Mouse (Mus musculus) T-helper 2 cell (primary cell): Measurements from ENCODE around the gene Ighmbp2.

Experiments
- in situ Hi-C: fragments of 300-600 bp; cut with MboI, MseI; formaldehyde crosslinking; loops from one replicate; pipeline ENCODE4 v1.15.1; 2025; ENCODE audit warnings: high pct_unique_total_duplicates

The Ighmbp2 gene

DNA sequence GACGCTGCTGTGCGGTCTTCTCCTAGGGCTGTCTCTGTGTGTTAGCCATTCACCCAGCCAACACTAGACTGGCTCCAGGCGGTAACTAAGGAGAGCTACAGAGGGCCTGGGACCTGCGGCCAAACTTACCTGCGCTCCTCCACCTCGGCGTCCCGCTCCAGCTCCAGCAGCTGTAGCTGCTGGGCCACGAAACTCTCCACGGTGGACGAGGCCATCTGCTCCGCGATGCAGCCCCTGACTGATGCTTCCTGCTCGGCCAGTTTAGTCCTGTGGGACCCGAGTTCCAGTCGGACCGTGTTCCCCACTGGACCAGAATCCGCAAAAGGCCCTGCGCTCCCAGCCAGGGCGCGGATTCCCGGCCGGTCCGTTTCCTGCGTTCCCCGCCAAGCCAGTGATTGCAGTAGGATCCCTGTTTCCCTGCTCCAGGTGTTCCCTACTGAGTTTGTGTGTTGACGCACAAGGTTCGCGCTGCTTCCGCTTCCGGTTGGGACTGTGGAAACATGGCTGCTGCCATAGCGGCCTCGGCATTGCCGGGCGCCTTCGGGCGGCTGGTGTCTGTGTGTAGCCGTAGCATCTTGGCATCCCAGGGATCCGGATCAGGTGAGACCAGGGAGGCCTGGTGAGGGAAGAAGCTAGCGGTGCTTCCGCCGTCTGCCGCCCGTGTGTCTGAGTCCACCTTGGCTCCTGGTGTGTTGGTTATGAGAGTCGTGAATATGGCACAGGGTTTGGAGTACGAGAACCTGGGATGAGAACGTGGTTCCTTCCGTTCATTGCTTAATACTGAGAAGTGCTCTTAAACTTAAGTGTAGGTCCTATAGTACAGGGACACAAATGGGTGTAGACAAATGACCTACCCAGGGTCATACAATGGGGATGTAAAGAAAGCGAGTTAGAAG lies at the start of gene Ighmbp2, which contains the start of gene Mrpl21:
Gene Ighmbp2 (minus strand): TSS at position 446 of the 896 bp plus-strand sequence.
Gene Mrpl21 (plus strand): TSS at position 330 of the 896 bp plus-strand sequence.
- in situ Hi-C loops: no loop called here

DNA sequence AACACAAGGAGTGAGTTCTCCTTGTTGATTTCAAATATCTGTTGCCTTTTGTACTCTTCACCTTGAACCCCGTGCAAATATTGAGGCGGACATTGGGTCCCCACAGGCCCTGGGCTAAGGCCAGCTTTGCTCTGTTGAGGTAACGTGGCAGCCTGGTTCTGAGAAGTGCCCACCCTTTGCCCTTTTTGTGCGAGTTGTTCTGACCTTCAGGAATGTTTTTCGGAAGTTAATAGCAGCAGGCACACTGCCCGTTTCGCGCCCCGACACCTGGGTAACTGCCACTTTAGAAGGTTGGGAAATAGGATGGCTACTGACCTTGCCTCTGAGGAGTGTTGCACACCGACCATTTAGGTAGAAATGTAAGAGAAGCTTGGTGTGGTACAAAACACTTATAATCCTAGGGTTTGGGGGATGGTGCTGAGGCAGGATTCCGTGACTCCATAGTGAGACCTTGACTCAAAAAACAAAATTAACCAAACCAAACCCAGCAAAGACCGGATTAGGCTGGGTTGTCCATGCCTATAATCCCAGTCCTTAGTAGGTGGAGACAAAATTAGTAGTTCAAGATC lies 43.7 kb upstream of the Ighmbp2 start:
- in situ Hi-C loops: no loop called here

DNA sequence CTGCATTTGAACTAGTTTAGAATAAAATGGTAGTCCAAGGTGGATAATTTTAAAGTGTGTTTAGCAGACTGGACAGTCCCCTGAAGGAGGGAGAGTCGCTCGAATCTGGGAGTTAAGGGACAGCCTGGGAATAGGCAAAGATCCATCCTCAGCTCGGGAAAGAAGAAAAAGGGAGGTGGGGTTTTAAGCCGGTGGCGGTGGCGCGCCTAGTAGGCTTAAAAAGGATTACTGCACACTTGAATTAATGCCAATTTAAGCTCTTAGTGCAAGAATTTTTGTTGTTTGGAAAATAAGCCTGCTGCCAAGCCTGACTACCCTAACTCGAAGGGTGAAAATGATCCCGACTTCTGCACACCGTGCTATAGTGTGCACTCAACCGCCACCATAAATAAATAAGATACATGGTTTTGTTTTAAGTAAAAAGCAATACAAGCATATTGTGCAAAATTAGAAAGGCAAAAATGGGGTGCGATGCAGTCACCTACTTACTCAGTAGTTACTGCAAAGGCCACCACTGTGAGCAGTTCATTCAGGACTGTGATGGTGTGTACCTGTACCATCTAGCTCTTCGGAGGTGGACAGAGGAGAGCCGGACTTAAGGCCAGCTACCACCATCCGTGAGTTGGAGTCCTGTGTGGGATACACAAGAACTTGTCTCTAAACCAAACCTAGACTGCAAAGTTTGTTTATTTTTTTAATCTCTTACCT lies 43.1 kb upstream of the Ighmbp2 start:
- in situ Hi-C loops: no loop called here

DNA sequence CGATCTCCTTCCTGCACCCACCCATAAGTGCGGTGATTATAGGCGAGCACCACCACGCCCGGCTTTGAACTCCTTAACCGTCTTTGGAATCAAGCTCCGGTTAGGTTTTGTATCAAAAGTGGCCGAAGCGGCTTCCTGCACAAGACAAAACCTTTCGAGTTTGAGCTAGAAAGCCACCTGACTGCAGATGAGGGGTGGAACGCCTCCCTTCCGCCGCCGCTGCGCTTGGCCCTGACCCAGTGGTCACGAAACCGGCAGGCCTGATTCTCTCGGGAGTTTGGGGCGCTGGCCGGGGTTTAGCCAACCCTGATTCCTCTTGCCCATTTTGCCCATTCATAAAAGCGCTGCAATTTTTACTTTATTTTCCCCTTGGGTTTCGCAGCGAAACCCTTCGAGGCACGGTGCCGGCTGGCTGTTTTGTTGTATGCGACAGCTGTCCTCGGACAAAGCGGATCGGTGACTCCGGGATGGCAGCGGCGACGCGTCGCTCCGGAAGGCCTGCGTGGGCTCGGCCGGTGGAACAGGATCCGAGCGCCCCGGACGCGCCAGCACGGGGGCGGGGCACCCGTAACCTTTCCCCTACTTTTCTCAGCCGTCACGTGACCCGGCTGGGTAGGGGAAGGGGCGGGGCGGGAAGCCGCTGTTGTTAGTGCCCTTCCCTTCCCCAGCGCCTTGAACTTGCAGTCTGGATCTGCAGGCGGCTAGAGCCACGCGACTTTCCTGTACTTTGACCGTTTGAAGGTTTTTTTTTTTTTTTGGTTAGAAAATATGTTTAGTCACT lies 42.3 kb upstream of the Ighmbp2 start:
- in situ Hi-C loops: no loop called here

DNA sequence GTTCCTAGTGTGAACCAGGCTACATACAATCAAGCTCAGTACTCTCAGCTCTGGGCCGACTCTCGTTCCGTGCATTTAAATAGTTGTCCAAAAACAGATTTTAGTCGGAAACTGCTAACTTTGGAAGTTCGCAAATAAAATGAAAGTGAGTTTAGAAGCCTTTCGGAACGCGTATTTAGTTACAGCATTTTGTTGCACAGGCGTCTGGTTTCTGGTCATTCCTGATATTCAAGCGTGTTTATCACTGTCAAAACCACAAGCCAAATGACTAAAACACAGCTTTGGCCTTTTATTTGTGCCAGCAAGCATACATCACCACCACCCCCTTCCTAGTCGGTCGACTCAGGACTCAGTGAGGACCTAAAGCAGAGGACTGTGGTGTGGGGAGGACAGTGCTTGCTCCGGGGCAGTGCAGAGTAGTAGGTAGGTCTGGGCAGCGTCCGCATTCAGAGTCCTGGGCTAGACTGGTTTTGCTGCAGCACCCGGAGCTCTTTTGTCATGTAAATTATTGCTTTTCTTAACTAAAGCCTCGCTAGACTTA lies 41.5 kb upstream of the Ighmbp2 start:
- in situ Hi-C loops: no loop called here

DNA sequence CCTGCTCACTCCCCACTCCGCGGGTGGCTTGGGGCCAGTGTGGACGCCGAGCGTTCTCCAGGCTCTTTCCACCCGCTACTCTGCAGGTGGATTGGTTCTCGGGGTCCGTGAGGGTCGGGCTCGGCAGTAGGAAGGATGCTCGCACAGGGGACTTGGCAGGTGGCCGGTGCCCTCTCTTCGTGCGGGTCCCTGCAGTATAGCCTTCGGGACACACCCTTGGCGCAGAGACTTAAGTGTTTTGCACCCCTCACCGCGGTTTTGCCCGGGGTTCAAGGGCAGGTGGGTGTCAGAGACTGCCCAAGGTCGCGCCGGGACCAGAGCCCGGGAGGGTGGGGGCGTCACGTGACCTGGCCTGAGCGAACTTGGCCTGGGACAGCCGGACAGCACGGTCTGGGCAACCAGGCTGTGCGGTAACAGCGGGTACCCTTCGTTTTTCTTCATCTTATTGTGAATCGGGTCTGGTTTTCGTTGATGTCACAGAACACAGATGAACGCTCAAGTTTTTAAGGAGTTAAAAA lies 41.0 kb upstream of the Ighmbp2 start:
- in situ Hi-C loops: no loop called here

DNA sequence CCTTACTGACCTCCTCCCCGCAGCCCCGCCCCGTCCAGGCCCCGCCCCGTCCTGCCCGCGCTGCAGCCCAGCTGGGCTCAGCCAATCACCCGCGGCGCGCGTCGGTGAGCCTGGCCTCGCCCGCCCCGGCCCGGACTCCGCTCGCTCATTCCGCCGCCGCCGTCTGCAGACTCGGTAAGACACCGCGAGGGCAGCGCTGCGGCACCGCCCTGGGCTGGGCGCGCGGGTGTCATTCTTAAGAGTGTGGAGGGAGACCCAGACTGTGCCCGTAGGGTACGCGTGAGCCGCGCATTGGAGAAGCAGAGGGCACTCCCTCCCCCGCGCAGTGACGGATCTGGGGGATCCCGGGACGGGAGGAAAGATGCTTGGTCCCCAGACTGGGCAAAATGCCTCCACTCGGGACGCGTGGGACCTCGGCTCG lies 40.4 kb upstream of the Ighmbp2 start:
- in situ Hi-C loops: no loop called here

DNA sequence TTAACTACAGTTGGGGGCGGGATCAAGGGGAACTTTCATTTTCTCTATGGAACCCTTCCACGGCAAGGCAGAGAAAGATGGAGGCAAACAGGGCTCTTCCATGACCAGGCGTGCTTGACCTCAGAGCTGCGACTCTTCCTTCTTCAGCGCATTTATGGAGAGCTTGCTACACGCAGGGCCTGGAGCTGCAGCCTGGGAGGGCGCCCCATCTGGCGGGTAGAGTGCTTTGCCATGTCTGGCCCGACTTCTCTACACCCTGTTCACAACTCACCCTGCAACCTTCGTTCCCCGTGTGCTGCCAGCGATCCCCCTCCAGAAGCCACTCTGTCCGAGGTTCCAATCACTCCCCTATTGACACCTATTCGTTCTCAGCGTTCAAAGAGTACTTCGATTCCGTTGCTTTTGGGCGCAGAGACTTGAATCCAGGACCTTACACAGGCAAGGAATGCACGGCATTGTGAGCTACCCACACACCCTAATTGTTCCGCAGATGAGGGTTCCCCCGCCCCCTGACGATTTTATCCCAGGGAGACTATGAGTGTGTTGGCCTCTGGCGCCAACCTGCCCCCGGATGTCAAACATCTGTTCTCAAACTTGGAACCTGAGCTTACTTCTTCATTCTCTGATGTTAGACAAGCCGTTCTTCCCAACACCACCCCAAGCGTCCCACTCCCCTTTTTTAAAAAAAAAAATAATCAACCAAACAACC lies 39.6 kb upstream of the Ighmbp2 start, which contains the start of gene Cpt1a:
Gene Cpt1a (plus strand): TSS at position 74 of the 709 bp plus-strand sequence.
- in situ Hi-C loops: no loop called here

DNA sequence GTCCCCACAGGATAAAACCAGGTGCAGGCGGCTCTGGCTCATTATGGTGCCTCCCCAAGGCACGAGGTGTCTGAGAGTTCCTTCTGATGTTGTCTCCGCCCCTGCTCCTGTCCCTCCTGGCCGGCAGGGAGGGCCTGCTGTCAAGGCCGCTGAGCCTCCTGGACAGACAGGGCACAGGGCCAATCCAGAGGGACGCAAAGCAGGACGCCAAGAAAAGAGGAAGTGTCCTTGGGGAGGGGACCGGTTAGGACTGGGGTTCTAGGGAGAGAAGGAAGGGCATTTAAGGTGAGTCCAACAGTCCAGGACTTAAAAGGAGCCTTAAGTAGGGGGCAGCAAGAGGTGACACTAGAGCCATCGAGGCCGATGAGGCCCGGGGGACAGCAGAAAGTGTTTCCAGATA lies 38.8 kb upstream of the Ighmbp2 start:
- in situ Hi-C loops: no loop called here

DNA sequence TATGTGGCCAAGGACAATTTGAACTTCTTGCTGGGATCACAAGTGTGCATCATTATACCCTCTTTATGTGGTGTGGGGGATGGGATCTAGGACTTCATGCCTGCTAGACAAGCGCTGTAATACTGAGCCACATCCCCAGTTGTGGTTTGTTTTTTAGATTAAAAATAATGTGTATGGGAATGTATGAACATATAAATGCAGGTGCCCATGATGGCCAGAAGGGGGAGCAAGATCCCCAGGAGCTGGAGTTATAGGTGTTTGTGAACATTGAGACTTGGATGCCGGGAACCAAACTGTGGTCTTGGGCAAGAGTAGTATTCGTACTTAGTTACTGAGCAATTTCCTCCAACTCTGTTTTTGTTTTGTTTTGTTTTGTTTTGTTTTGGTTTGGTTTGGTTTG lies 38.0 kb upstream of the Ighmbp2 start:
- in situ Hi-C loops: no loop called here

DNA sequence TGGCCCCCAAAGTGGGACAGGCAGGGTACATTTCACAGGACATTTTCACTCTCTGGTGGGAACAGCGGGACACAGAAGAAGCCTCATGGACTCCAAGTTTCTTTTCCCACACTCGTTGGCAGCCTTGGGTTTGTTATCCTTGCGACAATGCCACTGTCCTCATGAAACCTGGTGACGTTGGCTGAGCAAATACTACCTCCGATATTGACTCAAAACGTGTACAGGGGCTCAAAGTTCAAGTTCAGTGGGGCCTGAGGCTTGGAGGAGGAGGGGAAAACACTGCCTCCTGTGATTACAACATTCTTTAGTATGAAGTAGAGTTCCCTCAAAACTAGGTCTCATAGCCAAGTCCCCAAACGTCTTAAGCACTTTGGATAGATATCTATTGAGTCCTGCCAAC lies 37.3 kb upstream of the Ighmbp2 start:
- in situ Hi-C loops: no loop called here

DNA sequence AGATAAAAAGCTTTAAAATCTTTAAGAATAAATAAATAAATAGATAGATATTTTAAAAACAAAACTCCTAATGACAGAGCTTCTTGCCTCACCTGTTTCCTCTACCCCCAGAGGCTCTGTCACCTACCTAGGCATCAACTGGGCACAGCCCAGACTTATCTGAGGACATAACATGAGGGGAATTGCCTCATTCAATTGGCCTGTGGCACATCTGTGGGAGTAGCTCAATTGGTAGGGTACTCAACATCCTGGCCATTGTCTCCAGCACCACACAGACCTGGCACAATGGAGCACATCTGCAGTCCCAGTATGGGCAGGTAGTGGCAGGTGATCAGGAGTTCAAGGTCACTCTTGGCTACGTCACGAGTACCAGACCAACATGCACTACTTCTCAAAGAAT lies 36.5 kb upstream of the Ighmbp2 start:
- in situ Hi-C loops: no loop called here

DNA sequence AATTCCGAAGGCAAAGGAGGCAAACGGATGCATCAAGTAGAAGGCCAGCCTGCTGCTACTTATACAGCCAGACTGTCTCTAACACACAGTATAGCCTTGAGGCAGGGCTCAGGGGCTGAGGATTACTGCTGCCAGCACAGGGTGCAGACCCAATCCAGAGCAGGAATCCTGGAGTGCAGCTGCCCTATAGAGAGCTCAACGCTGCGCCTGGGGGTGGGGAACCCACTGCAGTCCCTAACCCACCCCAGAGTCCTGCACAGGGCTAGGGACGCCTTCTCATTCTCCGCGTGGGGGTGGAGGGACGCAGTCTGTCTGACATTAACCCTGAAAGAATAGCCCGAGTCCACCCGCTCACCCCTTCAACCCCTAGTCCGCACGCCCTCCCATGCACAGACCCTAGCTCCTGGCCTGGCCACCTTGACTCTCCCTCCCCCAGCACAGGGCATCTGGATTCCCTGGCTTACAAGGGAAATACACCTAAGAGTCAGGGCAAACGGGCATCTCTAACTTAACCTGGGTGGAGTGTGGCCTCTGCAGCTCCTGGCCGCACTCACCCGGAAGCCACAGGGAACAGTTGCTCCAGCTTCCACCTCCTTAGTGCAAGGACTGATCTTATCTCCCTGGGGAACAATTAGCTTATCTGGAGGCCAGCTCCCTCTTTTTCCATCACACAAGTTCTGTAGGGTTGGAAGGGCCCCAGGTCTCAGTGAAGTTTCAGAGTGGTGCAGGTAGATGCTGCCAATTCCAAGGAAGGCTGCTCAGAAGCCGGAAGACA lies 24.5 kb upstream of the Ighmbp2 start:
- in situ Hi-C loops: no loop called here

DNA sequence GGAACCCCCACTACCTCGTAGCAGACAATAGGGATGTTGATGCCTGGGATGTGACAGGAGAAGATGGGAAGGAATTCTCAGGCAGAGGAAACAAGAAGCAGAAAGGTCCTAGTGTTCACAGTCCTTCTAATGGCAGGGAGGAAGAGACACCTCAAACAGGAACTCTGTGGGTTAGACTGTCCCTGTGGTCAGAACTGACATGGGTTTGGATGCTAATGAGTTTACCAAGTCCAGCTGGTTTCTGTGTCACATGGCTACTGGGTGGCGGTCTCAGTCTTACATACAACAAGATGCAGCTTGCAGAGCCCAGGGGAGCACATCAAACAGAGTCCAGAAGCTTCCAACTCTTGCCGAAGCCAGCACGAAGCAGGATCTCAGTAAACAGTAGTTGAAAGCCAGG lies 21.2 kb upstream of the Ighmbp2 start:
- in situ Hi-C loops: no loop called here

DNA sequence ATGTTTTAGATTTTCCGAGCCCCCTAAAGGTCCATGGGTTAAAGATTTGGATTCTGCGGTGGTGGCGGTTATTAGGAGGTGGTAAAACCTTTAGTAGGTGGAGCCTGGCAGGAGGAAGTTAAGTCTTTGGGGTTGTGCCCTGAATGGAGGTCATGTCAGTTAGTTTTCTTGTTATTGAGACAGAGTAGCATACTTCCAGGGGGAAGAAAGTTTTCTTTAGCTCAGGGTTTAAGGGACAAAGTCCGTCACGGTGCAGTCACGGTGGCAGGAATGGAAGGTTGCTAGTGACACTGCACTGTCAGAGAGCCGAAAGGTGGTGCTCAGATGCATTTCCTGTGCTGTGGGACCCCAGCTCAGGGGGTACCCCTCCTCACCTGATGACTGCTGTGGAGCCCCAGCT lies 15.0 kb upstream of the Ighmbp2 start:
- in situ Hi-C loops: no loop called here

DNA sequence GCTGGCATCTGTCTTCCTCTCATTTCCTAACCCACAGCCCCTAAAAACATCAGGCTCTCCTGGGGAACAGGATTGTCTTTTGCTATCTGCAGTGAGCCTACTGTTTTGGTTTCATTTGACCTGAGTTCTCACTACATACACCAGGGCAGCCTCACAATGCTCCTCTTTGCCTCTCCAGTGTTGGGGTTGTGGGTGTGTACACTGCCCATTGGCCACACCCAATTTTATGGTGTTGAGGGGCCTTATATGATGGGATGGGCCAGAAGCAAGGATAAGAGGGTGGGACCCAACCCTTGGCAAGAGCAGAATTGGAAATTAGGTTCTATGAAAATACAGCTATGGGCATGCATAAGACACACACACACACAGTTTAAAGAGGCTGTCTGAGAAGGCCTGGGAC lies 14.2 kb upstream of the Ighmbp2 start:
- in situ Hi-C loops: no loop called here

DNA sequence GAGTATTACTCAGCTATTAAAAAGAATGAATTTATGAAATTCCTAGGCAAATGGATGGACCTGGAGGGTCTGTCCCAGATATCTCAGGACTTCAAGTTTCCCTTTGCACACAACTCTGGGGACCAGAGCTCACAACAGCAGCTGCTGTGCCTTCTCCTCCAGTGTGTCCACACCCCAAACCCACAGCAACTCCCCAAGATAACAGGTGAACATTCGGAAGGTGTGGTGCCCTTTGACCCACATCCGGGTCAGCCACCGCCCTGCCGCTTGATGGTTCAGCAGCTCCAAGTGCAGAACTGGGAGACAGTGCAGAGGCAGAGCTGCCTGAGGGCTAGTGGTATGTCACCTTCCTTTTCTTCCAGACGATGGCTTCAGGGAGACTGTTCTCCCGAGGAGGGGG lies 12.4 kb upstream of the Ighmbp2 start:
- in situ Hi-C loops: no loop called here

DNA sequence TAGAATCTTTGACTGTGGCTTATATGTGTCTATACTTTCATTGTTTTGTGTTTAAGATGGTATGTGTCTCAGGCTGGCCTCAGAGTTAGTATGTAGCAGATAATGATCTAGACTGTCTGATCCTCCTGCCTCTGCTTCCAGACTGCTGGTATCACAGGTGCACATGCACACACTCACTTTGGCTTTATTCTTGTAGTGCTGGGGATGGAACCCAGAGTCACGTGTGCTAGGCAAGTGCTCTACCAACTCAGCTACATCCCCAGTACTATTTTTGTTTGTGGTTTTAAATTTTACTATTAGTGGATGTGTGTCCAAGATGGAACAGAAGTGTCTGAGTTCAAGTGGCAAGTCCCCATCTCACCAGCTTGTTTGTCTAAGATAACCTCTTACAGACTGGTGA lies 10.2 kb upstream of the Ighmbp2 start:
- in situ Hi-C loops: no loop called here

DNA sequence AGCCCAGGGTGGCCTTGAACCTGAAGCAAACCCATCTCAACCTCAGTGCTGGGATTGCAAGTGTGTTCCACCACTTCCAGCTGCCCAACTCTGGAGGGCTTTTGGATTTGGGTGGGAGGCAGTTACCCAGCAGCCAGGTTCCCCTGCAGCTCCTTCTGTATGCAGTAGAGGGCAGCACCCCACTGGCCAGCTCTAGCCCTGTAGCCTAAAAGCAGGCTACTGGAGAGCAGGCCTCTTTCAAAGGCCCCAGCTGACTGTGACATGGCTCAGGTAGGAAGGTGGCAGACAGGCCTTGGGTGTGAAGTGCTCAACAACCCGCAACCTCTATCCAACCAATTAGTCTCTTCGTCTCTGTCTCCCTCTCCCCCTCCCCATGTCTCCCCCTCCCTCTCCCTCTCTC lies 9.2 kb upstream of the Ighmbp2 start:
- in situ Hi-C loops: no loop called here

DNA sequence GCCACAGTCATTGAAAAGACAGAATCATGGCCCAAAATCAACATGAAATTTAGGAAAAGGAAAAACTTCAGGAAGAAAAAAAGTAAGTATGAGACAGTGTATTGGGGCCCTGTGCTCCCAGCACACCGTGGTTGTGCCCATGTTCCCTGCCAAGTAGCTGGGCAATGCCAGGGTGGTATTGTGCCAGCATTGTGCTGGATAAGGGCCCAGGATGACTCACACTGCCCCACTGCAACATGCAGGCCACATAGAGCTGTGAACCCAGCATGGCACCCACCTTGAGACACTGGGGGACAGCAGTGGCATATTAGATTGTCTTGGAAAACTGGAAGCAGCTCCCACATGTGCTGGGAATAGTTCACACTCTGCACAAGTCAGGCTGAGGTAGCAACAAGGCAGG lies 6.2 kb upstream of the Ighmbp2 start:
- in situ Hi-C loops: no loop called here
